Mouse (Mus musculus): Measurements from ENCODE around the gene Nat8f3. TPM values are rescaled to one million over a fixed set of nuclear protein-coding genes. Genes with fewer than 3 reads are reported as not detected.

Gene Nat8f3
- polyA plus RNA-seq, 1 experiment from 2014 or later = 0.20 TPM

Small RNA genes within 50 kb of the gene (microRNA-seq; reads per million reads assigned to microRNA genes)
- gene Gm27317 = not detected
- not detected for gene Mir6375

Other genes with a start within 250 kb of the Nat8f3 start
- gene Alms1, start 178.2 kb downstream of the Nat8f3 start, polyA plus RNA-seq (2016; fragmentation: Nextera tagmentation; extraction: Ambion mirVana) = 9.6 and 10.5 TPM in 2 replicates
- gene Nat8f7, start 52.5 kb downstream of the Nat8f3 start, polyA plus RNA-seq (2016; fragmentation: Nextera tagmentation; extraction: Ambion mirVana) = not detected in 2 replicates
- not detected in 2 replicates for gene Nat8f6, start 55.2 kb upstream of the Nat8f3 start, polyA plus RNA-seq (2016; fragmentation: Nextera tagmentation; extraction: Ambion mirVana)
- gene Nat8f5, start 55.2 kb upstream of the Nat8f3 start, polyA plus RNA-seq (2016; fragmentation: Nextera tagmentation; extraction: Ambion mirVana) = 0.14 TPM in 1 of 2 replicates, not detected in the other
- gene Nat8, start 66.3 kb upstream of the Nat8f3 start, polyA plus RNA-seq (2016; fragmentation: Nextera tagmentation; extraction: Ambion mirVana) = not detected in 2 replicates
- not detected in 2 replicates for gene Nat8f2, start 103.4 kb upstream of the Nat8f3 start, polyA plus RNA-seq (2016; fragmentation: Nextera tagmentation; extraction: Ambion mirVana)
- 5.6 and 6.0 TPM in 2 replicates for gene Nat8f4, start 139.1 kb upstream of the Nat8f3 start, polyA plus RNA-seq (2016; fragmentation: Nextera tagmentation; extraction: Ambion mirVana)
- gene Tprkb, start 146.1 kb upstream of the Nat8f3 start, polyA plus RNA-seq (2016; fragmentation: Nextera tagmentation; extraction: Ambion mirVana) = 30.6 and 35.9 TPM in 2 replicates
- gene Nat8f1, start 149.9 kb upstream of the Nat8f3 start, polyA plus RNA-seq (2016; fragmentation: Nextera tagmentation; extraction: Ambion mirVana) = 5.9 and 7.9 TPM in 2 replicates
- gene Dusp11, start 195.9 kb upstream of the Nat8f3 start, polyA plus RNA-seq (2016; fragmentation: Nextera tagmentation; extraction: Ambion mirVana) = 38.5 and 38.8 TPM in 2 replicates

Measured in midbrain, embryonic 10.5 days (tissue).